Mouse (Mus musculus) stomach, postnatal 0 days (tissue): ENCODE results near the gene Methig1.

Source experiments
- CTCF ChIP-seq: IDR thresholded peaks from 2 replicates; pipeline ENCODE4 v1.5.1; 2016; ENCODE audit warnings: antibody characterized with exemption, low read depth, mild to moderate bottlenecking, moderate library complexity
- EP300 ChIP-seq: optimal IDR thresholded peaks from 2 replicates; pipeline ENCODE3; 2016; ENCODE audit warnings: antibody characterized with exemption

DNA sequence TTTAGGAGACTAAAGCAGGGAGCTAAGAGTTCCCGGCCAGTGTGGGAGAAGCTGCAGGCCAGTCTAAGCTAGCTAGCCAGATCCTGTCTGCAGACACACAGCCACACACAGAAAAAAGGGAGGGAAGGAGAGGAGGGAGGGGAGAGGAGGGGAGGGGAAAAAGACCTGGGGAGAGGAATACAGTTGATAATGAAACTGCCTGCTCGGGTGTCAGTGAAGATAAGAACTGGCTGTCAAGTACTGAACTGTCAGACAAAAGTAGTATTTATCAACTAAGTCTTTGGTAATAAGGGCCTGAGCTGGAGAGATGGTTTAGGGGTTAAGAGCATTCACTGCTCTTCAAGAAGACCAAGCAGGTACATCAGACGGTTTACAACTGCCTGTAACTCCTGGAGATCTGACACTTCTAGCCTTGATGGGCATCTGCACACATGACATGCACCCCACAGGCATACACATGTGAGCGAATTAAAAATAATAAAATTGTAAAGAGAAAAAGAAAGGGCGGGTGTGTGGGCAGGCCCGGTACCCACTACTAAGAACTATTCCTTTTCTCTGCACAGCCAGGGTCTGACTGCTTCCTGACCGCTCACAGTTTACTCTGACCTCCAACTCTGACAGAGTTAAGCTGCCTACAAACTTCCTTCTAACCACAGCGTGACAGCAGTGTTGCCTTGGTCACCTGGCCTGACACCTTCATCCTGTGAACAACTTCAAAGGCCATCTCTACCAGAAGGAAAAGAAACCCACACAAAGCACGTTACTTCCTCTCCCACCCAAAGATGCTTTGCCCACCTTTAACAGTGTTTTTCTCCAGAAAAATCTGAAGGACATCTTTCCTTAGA, 67.2 kb downstream of the Methig1 start:
- TF ChIP-seq CTCF (no peak), EP300 (no peak)
